Mouse (Mus musculus) hindbrain, embryonic 14.5 days (tissue): ENCODE results near the gene Rsl1d1. TPM values are rescaled to one million over a fixed set of nuclear protein-coding genes. Genes with fewer than 3 reads are reported as not detected.
A peak's percentile ranks its signal among the peaks of the same experiment; 100 is the strongest.

Experiments used
- ATAC-seq: fragments of 200-750 bp; cut with Nextera tagmentation; 2 replicates; pipeline ENCODE4 v1.8.0; 2017; ENCODE audit warnings: moderate number of reproducible peaks, mild to moderate bottlenecking, moderate TSS enrichment, moderate library complexity; ENCODE audit not compliant: low FRiP score
- DNase-seq: peaks from one replicate; pipeline ENCODE4 v3.0.0-alpha.2; 2015; ENCODE audit warnings: low spot score
- H3K27ac ChIP-seq: fragments of 300-500 bp; sonication (generic); 2 replicates; pipeline ENCODE4 v1.5.1; 2014; ENCODE audit warnings: mild to moderate bottlenecking, moderate library complexity
- H3K27me3 ChIP-seq: fragments of 300-500 bp; sonication (generic); 2 replicates; pipeline ENCODE4 v1.6.1; 2014; ENCODE audit warnings: mild to moderate bottlenecking, low read length, mixed read lengths; ENCODE audit not compliant: control insufficient read depth, insufficient read depth
- H3K36me3 ChIP-seq: fragments of 300-500 bp; sonication (generic); replicated peaks from 2 replicates; pipeline ENCODE4 v1.6.1; 2014; ENCODE audit not compliant: control insufficient read depth, insufficient read depth
- H3K4me1 ChIP-seq: fragments of 300-500 bp; sonication (generic); replicated peaks from 2 replicates; pipeline ENCODE4 v1.6.1; 2014; ENCODE audit warnings: antibody characterized with exemption, low read length, mixed read lengths; ENCODE audit not compliant: control insufficient read depth, insufficient read depth
- H3K4me2 ChIP-seq: fragments of 300-500 bp; sonication (generic); replicated peaks from 2 replicates; pipeline ENCODE4 v1.6.1; 2014; ENCODE audit warnings: mild to moderate bottlenecking, moderate library complexity
- H3K4me3 ChIP-seq: fragments of 300-500 bp; sonication (generic); replicated peaks from 2 replicates; pipeline ENCODE4 v1.5.1; 2014; ENCODE audit warnings: mild to moderate bottlenecking, low read length
- H3K9ac ChIP-seq: fragments of 300-500 bp; sonication (generic); 2 replicates; pipeline ENCODE4 v1.6.1; 2014
- H3K9me3 ChIP-seq: fragments of 300-500 bp; sonication (generic); 2 replicates; pipeline ENCODE4 v1.6.1; 2016; ENCODE audit warnings: low read length; ENCODE audit not compliant: control insufficient read depth
- WGBS: fragments of 180-500 bp; shearing (Covaris S2); extraction: QIAGEN DNeasy Blood & Tissue Kit; methylation state at CpG from one replicate; pipeline ENCODE4 v1.1.7; 2014; 5-methylcytosine and 5-hydroxymethylcytosine counted together
- polyA plus RNA-seq: library from polyadenylated mRNA; unstranded; fragments of >200 nt; fragmentation: Nextera tagmentation; extraction: Ambion mirVana; gene quantifications from 2 replicates; pipeline ENCODE4 v1.2.1, GENCODE M21; 2014

The Rsl1d1 gene
- polyA plus RNA-seq, 1 experiment from 2014 or later: 140 TPM

DNA sequence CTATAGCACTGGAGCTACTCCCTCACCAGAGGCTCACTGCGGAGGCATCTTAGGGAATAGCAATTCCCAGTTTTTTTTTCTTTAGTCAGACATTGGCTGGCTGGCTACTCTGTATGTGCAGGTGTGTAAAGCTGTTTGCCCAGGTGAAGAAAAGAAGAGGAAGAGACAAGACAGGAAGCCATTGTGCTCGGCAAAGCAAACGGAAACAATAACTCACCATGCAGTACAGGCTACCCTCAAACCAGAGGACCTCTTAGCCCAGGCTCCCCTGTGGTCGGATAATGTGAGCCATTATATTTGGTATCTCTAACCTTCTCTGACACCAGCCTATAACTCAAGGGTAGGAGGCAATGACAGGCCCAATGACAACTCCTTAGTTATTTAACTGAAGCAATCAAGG is 6.1 kb downstream of the Rsl1d1 start:
- Histone ChIP-seq H3K9me3 (no peaks in the 10 kb centered on the region), H3K4me2 (no peak overlapping the region), H3K36me3 (peaks cover 96% of the 10 kb centered on the region), H3K4me1 (peaks cover 9% of the 10 kb centered on the region), H3K9ac (no peak overlapping the region), H3K27me3 (no peaks in the 10 kb centered on the region), H3K4me3 (no peak overlapping the region), H3K27ac (no peak overlapping the region)
- 86% methylated on average over 4 of the region's 4 CpGs for WGBS
- no peak for ATAC-seq
- DNase-seq: no peak

DNA sequence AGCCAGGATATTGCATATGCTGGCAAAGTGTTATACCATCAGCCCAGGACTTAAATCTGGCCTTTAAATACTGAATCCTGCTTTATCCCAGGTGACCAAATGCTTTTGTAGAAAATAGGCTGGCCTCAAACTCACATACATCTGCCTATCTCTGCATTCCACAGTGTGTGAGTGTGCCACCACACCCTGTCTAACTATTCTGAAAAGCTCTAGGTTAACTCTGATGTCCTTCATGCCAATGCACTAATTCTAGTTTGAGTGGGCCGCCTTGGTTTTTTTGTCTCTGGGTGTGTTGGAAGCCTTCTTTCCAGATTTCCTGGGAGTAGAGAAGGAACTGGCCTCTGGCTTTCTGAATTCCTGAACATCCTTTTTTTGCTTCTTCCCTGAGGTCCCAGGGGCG is 9.9 kb downstream of the Rsl1d1 start:
- no peak for ATAC-seq
- H3K4me3 ChIP-seq: no peak overlapping the region
- 94% methylated on average over 2 of the region's 2 CpGs for WGBS

DNA sequence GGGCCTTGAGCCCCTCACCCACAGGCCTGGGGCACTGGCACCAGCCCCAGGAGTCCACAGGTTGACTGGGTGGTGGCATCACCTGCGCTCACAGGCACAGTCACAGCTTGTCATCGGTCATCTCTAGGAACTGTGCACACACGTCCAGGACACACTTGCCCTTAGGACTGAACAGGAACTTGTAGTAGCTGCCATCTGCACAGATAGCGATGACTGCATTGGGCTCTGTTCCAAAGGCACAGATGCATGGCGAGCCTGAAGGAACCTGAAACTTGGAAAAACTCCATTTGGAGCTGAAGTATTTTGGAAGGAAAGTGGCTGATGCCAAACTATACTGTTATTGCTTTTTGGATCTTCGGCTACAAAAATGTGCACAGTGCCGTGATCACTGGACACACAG is 13.0 kb downstream of the Rsl1d1 start:
- H3K9me3 ChIP-seq: no peaks in the 10 kb centered on the region
- H3K27me3 ChIP-seq: no peaks in the 10 kb centered on the region
- H3K4me1 ChIP-seq: no peaks in the 10 kb centered on the region
- WGBS: 90% methylated on average over 7 of the region's 7 CpGs
- H3K36me3 ChIP-seq: peaks cover 40% of the 10 kb centered on the region
- no peak overlapping the region for H3K9ac ChIP-seq
- no peak overlapping the region for H3K27ac ChIP-seq
- DNase-seq (no peak), ATAC-seq (no peak)
- H3K4me3 ChIP-seq: no peak overlapping the region
- H3K4me2 ChIP-seq: no peak overlapping the region

More for the DNA sequence above, 9.9 kb downstream of the Rsl1d1 start:
- peaks cover 70% of the 10 kb centered on the region for H3K36me3 ChIP-seq
- no peak for DNase-seq
- no peak overlapping the region for H3K4me2 ChIP-seq
- H3K27me3 ChIP-seq: no peaks in the 10 kb centered on the region
- no peak overlapping the region for H3K9ac ChIP-seq
- no peaks in the 10 kb centered on the region for H3K4me1 ChIP-seq
- H3K9me3 ChIP-seq: no peaks in the 10 kb centered on the region
- no peak overlapping the region for H3K27ac ChIP-seq

DNA sequence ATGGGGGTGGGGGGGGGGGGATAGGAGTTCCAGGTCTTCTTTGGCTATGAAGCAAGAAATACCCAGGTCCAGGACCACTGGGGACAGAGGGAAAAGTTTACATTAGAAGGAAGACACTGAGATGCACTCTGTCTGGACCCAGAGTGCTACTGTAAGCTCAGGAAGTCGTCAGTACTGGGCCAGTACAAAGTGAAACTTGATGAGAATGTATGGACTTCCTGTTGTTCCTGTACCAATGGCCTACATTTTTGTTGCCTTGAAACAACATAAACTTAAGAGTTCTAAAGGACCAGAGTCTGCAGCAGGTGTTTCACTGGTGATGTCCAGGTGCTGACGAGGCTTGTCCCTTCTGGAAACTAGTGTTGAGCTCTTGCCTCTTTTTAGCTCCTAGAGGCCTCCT is 25.7 kb downstream of the Rsl1d1 start:
- no peaks in the 10 kb centered on the region for H3K36me3 ChIP-seq
- H3K4me1 ChIP-seq: peaks cover 15% of the 10 kb centered on the region
- no peak overlapping the region for H3K4me3 ChIP-seq
- H3K27ac ChIP-seq: no peak overlapping the region
- no peak overlapping the region for H3K9ac ChIP-seq
- 77% methylated on average over 2 of the region's 2 CpGs for WGBS
- H3K27me3 ChIP-seq: no peaks in the 10 kb centered on the region
- ATAC-seq: no peak
- no peak for DNase-seq
- no peak overlapping the region for H3K4me2 ChIP-seq
- H3K9me3 ChIP-seq: no peaks in the 10 kb centered on the region

DNA sequence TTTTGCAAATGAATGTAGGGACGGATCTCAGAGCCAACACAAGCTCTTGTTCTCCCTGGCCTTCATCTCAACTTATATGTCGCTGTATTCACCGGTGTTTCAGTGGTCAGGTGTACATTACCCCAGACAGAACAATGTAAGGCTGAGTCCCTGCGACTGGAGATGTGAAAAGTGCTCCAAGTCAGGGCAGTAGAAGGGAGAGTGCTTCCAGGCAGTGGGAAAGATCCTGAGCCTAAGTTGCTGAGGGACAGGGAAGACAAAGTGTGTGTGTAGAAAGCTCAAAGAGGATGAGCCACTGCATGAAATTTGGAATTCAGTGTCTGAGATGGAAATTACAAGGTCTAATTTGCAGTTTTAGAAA is 26.3 kb downstream of the Rsl1d1 start:
- peak overlapping the region; percentile 96 for H3K4me3 ChIP-seq
- peaks cover 15% of the 10 kb centered on the region for H3K4me1 ChIP-seq
- H3K9ac ChIP-seq: peak overlapping the region; percentile 80
- no peaks in the 10 kb centered on the region for H3K36me3 ChIP-seq
- no peaks in the 10 kb centered on the region for H3K9me3 ChIP-seq
- 1% methylated on average over 4 of the region's 4 CpGs for WGBS
- ATAC-seq (no peak), DNase-seq (no peak)
- H3K4me2 ChIP-seq: peak overlapping the region; percentile 67
- peak overlapping the region; percentile 88; the same call in 1 of the 2 replicates for H3K27ac ChIP-seq
- no peaks in the 10 kb centered on the region for H3K27me3 ChIP-seq

DNA sequence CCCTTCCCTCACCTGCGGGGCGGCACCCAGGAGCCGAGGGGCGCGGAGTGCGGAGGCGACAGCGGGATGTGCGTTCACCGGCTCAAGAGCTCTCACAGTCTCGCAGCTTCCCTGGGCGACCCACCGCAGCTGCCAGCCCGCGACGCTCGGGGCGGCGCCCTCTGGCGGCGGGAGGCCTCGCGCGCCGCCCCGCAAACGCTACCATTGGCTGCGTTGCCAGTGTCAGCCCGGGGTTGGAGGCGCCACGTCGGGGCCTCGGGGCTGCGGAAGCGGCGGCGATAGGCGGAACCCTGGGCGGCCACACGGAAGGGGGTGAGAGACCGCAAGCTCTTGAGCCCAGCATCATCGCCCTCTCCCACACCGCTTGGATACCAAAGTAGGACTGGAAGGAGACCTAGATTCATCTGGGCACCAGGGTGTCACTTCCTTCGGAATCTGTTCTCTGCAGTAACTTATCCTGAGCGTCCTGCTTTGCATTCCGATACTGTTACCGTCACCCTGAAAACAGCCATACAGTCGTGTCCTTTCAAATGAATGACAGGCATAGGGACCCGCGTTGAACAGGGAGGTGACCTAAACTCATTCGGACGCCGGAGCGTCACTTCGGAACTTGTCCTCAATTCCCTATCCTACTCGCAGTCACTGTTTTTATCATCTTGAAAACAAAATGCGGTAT is 26.8 kb downstream of the Rsl1d1 start, which contains the start of gene Zc3h7a:
Zc3h7a (minus strand) TSS at position 186 of the 676 bp plus-strand sequence.
- H3K36me3 ChIP-seq: no peaks in the 10 kb centered on the region
- H3K4me2 ChIP-seq: peak within 1 kb of the TSS; percentile 67
- peak within 1 kb of the TSS; percentile 80 for H3K9ac ChIP-seq
- H3K4me3 ChIP-seq: peak within 1 kb of the TSS; percentile 96
- H3K4me1 ChIP-seq: peaks cover 15% of the 10 kb centered on the region
- H3K9me3 ChIP-seq: no peaks in the 10 kb centered on the region
- under 1% methylated on average over 54 of the region's 57 CpGs for WGBS
- no peaks in the 10 kb centered on the region for H3K27me3 ChIP-seq
- DNase-seq (peak; percentile 93), ATAC-seq (peak; percentile 94)
- H3K27ac ChIP-seq: peak within 1 kb of the TSS; percentile 88

DNA sequence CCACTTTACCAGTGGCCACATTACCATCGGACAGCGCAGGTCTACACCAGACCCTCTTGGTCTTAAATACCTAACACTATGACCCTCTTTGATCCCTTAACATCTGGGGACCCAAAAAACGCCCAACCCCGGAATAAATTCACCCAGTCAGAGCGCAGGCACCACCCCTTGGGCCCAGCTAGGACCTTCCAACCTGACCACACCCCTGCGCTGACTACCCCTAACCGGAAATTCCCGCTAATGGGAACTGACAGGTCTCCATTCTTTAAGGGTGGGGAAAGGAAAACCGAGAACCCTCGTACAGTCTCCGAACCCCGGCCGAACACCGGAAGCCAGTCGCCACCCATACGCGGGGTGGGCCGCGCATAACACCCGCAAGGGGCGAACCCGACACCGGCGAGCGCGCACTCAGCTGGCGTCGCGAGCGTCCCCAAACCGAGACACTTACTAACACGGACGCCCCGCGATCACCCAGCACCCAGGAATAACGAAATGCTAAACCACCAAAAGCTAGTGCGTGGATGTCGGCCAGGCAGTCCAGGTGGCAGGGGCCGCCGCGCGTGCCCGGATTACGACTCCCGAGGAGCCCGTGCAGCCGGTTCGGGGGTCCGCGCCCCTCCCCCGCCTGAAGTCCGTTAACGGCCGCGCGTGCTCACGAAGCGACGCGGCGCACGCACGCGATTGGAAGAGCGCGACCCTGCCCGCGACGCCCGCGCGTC is 27.5 kb downstream of the Rsl1d1 start:
- H3K4me3 ChIP-seq: peak overlapping the region; percentile 96
- DNase-seq (no peak), ATAC-seq (peak; percentile 61)
- H3K9me3 ChIP-seq: no peaks in the 10 kb centered on the region
- H3K4me1 ChIP-seq: peaks cover 15% of the 10 kb centered on the region
- peak overlapping the region; percentile 67 for H3K4me2 ChIP-seq
- H3K27ac ChIP-seq: peak overlapping the region; percentile 88
- WGBS: 1% methylated on average over 71 of the region's 72 CpGs
- no peaks in the 10 kb centered on the region for H3K36me3 ChIP-seq
- peak overlapping the region; percentile 80 for H3K9ac ChIP-seq
- H3K27me3 ChIP-seq: no peaks in the 10 kb centered on the region

DNA sequence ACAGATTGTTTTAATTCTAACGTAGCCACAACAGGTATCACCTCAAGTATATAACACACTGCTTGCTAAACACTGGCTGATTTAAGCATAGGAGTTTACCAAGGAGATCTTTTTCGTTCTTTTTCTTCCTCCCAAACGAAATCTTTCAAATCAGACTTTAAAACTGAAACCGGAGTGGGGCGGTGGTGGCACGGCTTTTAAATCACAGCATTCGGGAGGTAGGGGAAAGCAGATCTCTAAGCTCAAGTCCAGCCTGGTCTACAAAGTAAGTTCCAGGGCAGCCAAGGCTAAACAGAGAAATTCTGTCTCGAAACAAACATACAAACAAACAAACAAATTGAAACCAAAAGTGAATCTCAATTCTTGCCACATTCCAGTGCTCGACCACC is 28.0 kb downstream of the Rsl1d1 start:
- DNase-seq (no peak), ATAC-seq (no peak)
- Histone ChIP-seq H3K4me1 (peaks cover 15% of the 10 kb centered on the region), H3K27ac (peak overlapping the region; percentile 88; the same call in 1 of the 2 replicates), H3K9ac (peak overlapping the region; percentile 80), H3K4me2 (peak overlapping the region; percentile 67), H3K4me3 (peak overlapping the region; percentile 96), H3K9me3 (no peaks in the 10 kb centered on the region), H3K27me3 (no peaks in the 10 kb centered on the region), H3K36me3 (no peaks in the 10 kb centered on the region)
- WGBS: 16% methylated on average over 9 of the region's 9 CpGs

DNA sequence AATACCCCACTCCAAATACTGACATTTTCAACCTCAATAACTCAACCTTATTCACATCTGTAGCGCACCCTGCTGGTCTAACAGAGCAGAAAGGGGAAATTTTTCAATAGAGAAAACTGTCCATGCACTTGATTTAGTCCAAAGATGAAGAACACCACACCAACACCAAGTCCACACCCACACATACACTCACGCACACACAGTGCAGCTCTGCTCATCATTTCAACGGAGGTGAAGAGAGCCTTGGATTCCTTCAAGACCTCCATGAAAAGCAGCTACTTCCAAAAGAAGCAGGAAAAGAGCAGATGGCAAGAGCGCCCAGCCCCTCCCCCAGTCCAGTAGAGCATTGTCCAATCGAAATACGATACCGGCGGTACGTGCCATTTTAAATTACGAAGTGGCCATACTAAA is 28.5 kb downstream of the Rsl1d1 start:
- DNase-seq (peak; percentile 66), ATAC-seq (no peak)
- H3K4me3 ChIP-seq: peak overlapping the region; percentile 96
- peak overlapping the region; percentile 67 for H3K4me2 ChIP-seq
- H3K27ac ChIP-seq: no peak overlapping the region
- H3K27me3 ChIP-seq: no peaks in the 10 kb centered on the region
- H3K9me3 ChIP-seq: no peaks in the 10 kb centered on the region
- WGBS: 6% methylated on average over 10 of the region's 10 CpGs
- H3K4me1 ChIP-seq: peaks cover 15% of the 10 kb centered on the region
- peak overlapping the region; percentile 80 for H3K9ac ChIP-seq
- no peaks in the 10 kb centered on the region for H3K36me3 ChIP-seq
